Mouse (Mus musculus) left cerebral cortex, adult 11 months (tissue): Measurements from ENCODE around the gene Trdmt1.

Experiments used
- DNase-seq: peaks from one replicate; pipeline ENCODE4 v3.0.0; 2022; ENCODE audit warnings: low spot score

The Trdmt1 gene

GRCm38 (mm10) chr2:13499196-13499595 is 45.3 kb downstream of the Trdmt1 start:
- DNase-seq: no peak

GRCm38 (mm10) chr2:13496087-13496486 is 48.4 kb downstream of the Trdmt1 start:
- DNase-seq: no peak

GRCm38 (mm10) chr2:13492927-13493326 is 51.5 kb downstream of the Trdmt1 start:
- no peak for DNase-seq

- no peak for DNase-seq
These were observed 52.7 kb downstream of the Trdmt1 start, which contains the start of gene Cubn for GRCm38 (mm10) chr2:13491734-13492133. Gene Cubn (minus strand): TSS chr2:13491813.

GRCm38 (mm10) chr2:13490480-13490879 is 54.0 kb downstream of the Trdmt1 start:
- no peak for DNase-seq

GRCm38 (mm10) chr2:13486470-13486869 is 58.0 kb downstream of the Trdmt1 start:
- DNase-seq: no peak

GRCm38 (mm10) chr2:13484566-13484965 is 59.9 kb downstream of the Trdmt1 start:
- no peak for DNase-seq

- no peak for DNase-seq
These were observed 63.7 kb downstream of the Trdmt1 start for GRCm38 (mm10) chr2:13480744-13481143.

- no peak for DNase-seq
These were observed 65.3 kb downstream of the Trdmt1 start for GRCm38 (mm10) chr2:13479165-13479564.

GRCm38 (mm10) chr2:13470108-13470507 is 74.4 kb downstream of the Trdmt1 start:
- no peak for DNase-seq

- no peak for DNase-seq
These were observed 74.8 kb downstream of the Trdmt1 start for GRCm38 (mm10) chr2:13469641-13470040.

- no peak for DNase-seq
These were observed 77.8 kb downstream of the Trdmt1 start for GRCm38 (mm10) chr2:13466685-13467084.
